10 mouse cellular contexts compared by ENCODE assay signal in genomic region chr6:127105107-127105506, GRCm38 (mm10). TPM values are rescaled to one million over a fixed set of nuclear protein-coding genes. Genes with fewer than 3 reads are reported as not detected.
DNase-seq lines count a peak whose midpoint lies in the region; ATAC-seq and TF ChIP-seq lines count a peak whose summit lies in the region.
"Had no signal": no experiment of that assay in that cellular context is flagged by ENCODE, and none has a peak within 500 bp of the region (broad histone marks: within the 10 kb centered on the region; RNA-seq: fewer than 3 reads in every experiment).

No protein-coding gene starts in this region.

- H3K9me3 ChIP-seq in MEL (replicated peaks; ENCODE audit: insufficient read depth, low read length), result no peaks in the 10 kb centered on the region

- H3K4me1 ChIP-seq in cerebellum, adult 2 months (ENCODE audit: control insufficient read depth, insufficient read depth, low read length), result no peaks in the 10 kb centered on the region
- H3K4me1 ChIP-seq in MEL (ENCODE audit: control insufficient read depth in 1 of 2, insufficient read depth in 2 of 2, low read length in 2 of 2), result peaks cover 0 to 7% of the 10 kb centered on the region in 2 experiments; a peak in 2 of 4 replicates

- TF ChIP-seq RAD21 in MEL (IDR thresholded peaks at IDR 0.05; ENCODE audit: low read depth, low read length), result peak; percentile 43

- H3K4me3 ChIP-seq in cerebellum, adult 2 months (replicated peaks; ENCODE audit: insufficient read depth, low read depth, low read length), result no peak overlapping the region
- H3K4me3 ChIP-seq in left cerebral cortex, adult 2 months, result no peak overlapping the region
- no peak overlapping the region for H3K4me3 ChIP-seq in MEL (ENCODE audit: control insufficient read depth in 1 of 2, insufficient read depth in 1 of 2, low read depth in 2 of 2, low read length in 2 of 2)

- DNase-seq in cerebellum, adult 2 months, result peak in 1 of 2 experiments; percentile 32
- no peak for DNase-seq in cerebellum, adult 8-10 months
- DNase-seq in left cerebral cortex, adult 2 months (ENCODE audit: extremely low spot score in 1 of 2, low spot score in 2 of 2), result peak; percentile 31 to 41
- no peak for DNase-seq in left cerebral cortex, postnatal 36 days (ENCODE audit: low spot score in 2 of 2)
- peak; percentile 65 for DNase-seq in MEL (ENCODE audit: low read depth, low spot score)
- peak; percentile 36 for DNase-seq in mesoderm, embryonic 11.5 days (ENCODE audit: low read depth, low spot score)
- DNase-seq in urinary bladder, postnatal 10 days (ENCODE audit: low spot score), result no peak

- peak; percentile 45; the same call in 1 of the 2 replicates for TF ChIP-seq CTCF in cerebellum, adult 2 months (IDR thresholded peaks at IDR 0.05; ENCODE audit: borderline replicate concordance, insufficient read depth, low read depth, low read length)
- TF ChIP-seq CTCF in left cerebral cortex, adult 2 months (IDR thresholded peaks at IDR 0.05), result peak; percentile 59
- TF ChIP-seq CTCF in MEL (IDR thresholded peaks at IDR 0.05 in 2 of 3, conservative IDR thresholded peaks at IDR 0.05 in 1 of 3; ENCODE audit: control insufficient read depth in 1 of 3, insufficient read depth in 1 of 3, low read depth in 2 of 3, low read length in 3 of 3, poor library complexity in 1 of 3, severe bottlenecking in 1 of 3), result peak; percentile 69 to 84 (median 70)

- no peak overlapping the region for H3K27ac ChIP-seq in cerebellum, adult 2 months (ENCODE audit: insufficient read depth, low read length)
- no peak overlapping the region for H3K27ac ChIP-seq in left cerebral cortex, adult 2 months
- H3K27ac ChIP-seq in MEL (ENCODE audit: control insufficient read depth, low read depth, low read length), result no peak overlapping the region

- TF ChIP-seq EP300 in MEL (IDR thresholded peaks at IDR 0.05; ENCODE audit: low read depth in 1 of 2, low read length in 2 of 2), result no peak

- no peak overlapping the region for H3K9ac ChIP-seq in MEL (ENCODE audit: control insufficient read depth, low read depth, low read length, poor library complexity, severe bottlenecking)

- no peak for TF ChIP-seq POLR2A in cerebellum, adult 2 months (IDR thresholded peaks at IDR 0.05; ENCODE audit: borderline replicate concordance, insufficient read depth, low read length)
- TF ChIP-seq POLR2A in MEL (IDR thresholded peaks at IDR 0.05; ENCODE audit: control insufficient read depth in 1 of 2, insufficient read depth in 1 of 2, low read depth in 1 of 2, low read length in 2 of 2, poor library complexity in 1 of 2), result no peak

- no peaks in the 10 kb centered on the region for H3K27me3 ChIP-seq in cerebellum, adult 2 months (ENCODE audit: control insufficient read depth, insufficient read depth, low read length)
- H3K27me3 ChIP-seq in MEL (ENCODE audit: control insufficient read depth in 1 of 2, insufficient read depth in 2 of 2, low read length in 2 of 2), result no peaks in the 10 kb centered on the region

- no peaks in the 10 kb centered on the region for H3K79me2 ChIP-seq in MEL (ENCODE audit: control insufficient read depth, insufficient read depth, low read length, poor library complexity)

- 72% methylated on average over 6 of the region's 6 CpGs for WGBS in cerebellum, adult 2 months

- no peaks in the 10 kb centered on the region for H3K36me3 ChIP-seq in MEL (ENCODE audit: control insufficient read depth in 1 of 2, insufficient read depth in 2 of 2, low read length in 2 of 2)

- intact Hi-C loops in left cerebral cortex, adult 2 months (cut with DNase I), result no loop called here
- intact Hi-C loops in left cerebral cortex, postnatal 36 days (cut with DNase I), result no loop called here

- 0 out of 2 replicates have a peak, but pooled peaks have one; percentile 60 for ATAC-seq in erythroblast, adult 5-6 weeks (replicated peaks; ENCODE audit: low FRiP score, poor library complexity, severe bottlenecking)

TF ChIP-seq in MEL, 35 proteins besides CTCF, POLR2A, EP300 and RAD21:
- no peak for TF ChIP-seq ELF1 (IDR thresholded peaks at IDR 0.05; ENCODE audit: low read depth, low read length)
- no peak for TF ChIP-seq E2F4 (IDR thresholded peaks at IDR 0.05; ENCODE audit: borderline replicate concordance, low read depth, low read length)
- no peak for TF ChIP-seq POLR2AphosphoS5 (IDR thresholded peaks at IDR 0.05; ENCODE audit: borderline replicate concordance, low read depth, low read length)
- TF ChIP-seq SMC3 (IDR thresholded peaks at IDR 0.05; ENCODE audit: low read depth, low read length), result peak; percentile 54
- no peak for TF ChIP-seq KAT2A (conservative IDR thresholded peaks at IDR 0.05; ENCODE audit: low read depth, low read length)
- peak; percentile 30; the same call in 1 of the 2 replicates for TF ChIP-seq ZC3H11A (IDR thresholded peaks at IDR 0.05; ENCODE audit: low read depth, low read length)
- TF ChIP-seq MXI1 (IDR thresholded peaks at IDR 0.05; ENCODE audit: low read depth, low read length), result no peak
- no peak for TF ChIP-seq GABPA (IDR thresholded peaks at IDR 0.05; ENCODE audit: low read depth, low read length)
- TF ChIP-seq TBP (IDR thresholded peaks at IDR 0.05; ENCODE audit: low read depth, low read length), result no peak

RNA-seq across cellular contexts. Expression of gene Tigar, which starts 4.2 kb away (rescaled TPM):
- 19.5 and 19.6 TPM in 2 replicates for polyA plus RNA-seq in cerebellum, adult 2 months (2012; rRNA removed)
- 10 to 100 TPM; 22.3 to 22.7 TPM for total RNA-seq in left cerebral cortex, adult 2 months (2021)
- total RNA-seq in left cerebral cortex, postnatal 36 days (2021), result 10 to 100 TPM; 24.1 to 25.0 TPM
- total RNA-seq in MEL (2012; rRNA removed), result 3.2 and 3.8 TPM in 2 replicates
- 1 to 10 TPM in 1 of 2 experiments, not detected in 1; 5.6 TPM for polyA plus RNA-seq in MEL (2012; ENCODE audit: insufficient read depth in 1 of 2, insufficient read length in 2 of 2, low read depth in 1 of 2, low replicate concordance in 2 of 2, missing spikeins in 1 of 2)
- total RNA-seq in erythroblast, adult 5-6 weeks (2015; ENCODE audit: low replicate concordance), result 0.96 and 1.3 TPM in 2 replicates
- 1.6 and 1.8 TPM in 2 replicates for total RNA-seq in erythroblast, adult 5-6 weeks (2017; ENCODE audit: low replicate concordance)

RNA-seq across cellular contexts. Expression of gene Fgf23, which starts 32.4 kb away (rescaled TPM):
- 1.1 and 1.2 TPM in 2 replicates for polyA plus RNA-seq in cerebellum, adult 2 months (2012; rRNA removed)
- total RNA-seq in left cerebral cortex, adult 2 months (2021), result under 1 TPM; 0.44 to 0.68 TPM
- 1 to 10 TPM in 1 of 2 experiments, under 1 TPM in 1; 0.39 to 1.1 TPM for total RNA-seq in left cerebral cortex, postnatal 36 days (2021)
- not detected in 2 replicates for total RNA-seq in MEL (2012; rRNA removed)
- polyA plus RNA-seq in MEL (2012; ENCODE audit: insufficient read depth in 1 of 2, insufficient read length in 2 of 2, low read depth in 1 of 2, low replicate concordance in 2 of 2, missing spikeins in 1 of 2), result not detected
- not detected in 2 replicates for total RNA-seq in erythroblast, adult 5-6 weeks (2015; ENCODE audit: low replicate concordance)
- 0.77 TPM in 1 of 2 replicates, not detected in the other for total RNA-seq in erythroblast, adult 5-6 weeks (2017; ENCODE audit: low replicate concordance)
- polyA plus RNA-seq: gonadal fat pad, adult 2 months; liver, embryonic 16.5 days had no signal

RNA-seq across cellular contexts. Expression of gene Ccnd2, which starts 46.9 kb away (rescaled TPM):
- polyA plus RNA-seq in cerebellum, adult 2 months (2012; rRNA removed), result 4.1 and 5.4 TPM in 2 replicates
- total RNA-seq in left cerebral cortex, adult 2 months (2021), result 10 to 100 TPM; 75.1 to 97.4 TPM
- total RNA-seq in left cerebral cortex, postnatal 36 days (2021), result 10 to 100 TPM; 86.5 to 89.5 TPM
- 62.3 and 67.3 TPM in 2 replicates for total RNA-seq in MEL (2012; rRNA removed)
- 100 to 1,000 TPM; 198 to 407 TPM for polyA plus RNA-seq in MEL (2012; ENCODE audit: insufficient read depth in 1 of 2, insufficient read length in 2 of 2, low read depth in 1 of 2, low replicate concordance in 2 of 2, missing spikeins in 1 of 2)
- 12.5 and 314 TPM in 2 replicates for total RNA-seq in erythroblast, adult 5-6 weeks (2015; ENCODE audit: low replicate concordance)
- total RNA-seq in erythroblast, adult 5-6 weeks (2017; ENCODE audit: low replicate concordance), result 4.1 and 5.3 TPM in 2 replicates

Comparison
In these comparisons a context has a peak if more than half of its experiments do, and no peak if none do; other contexts are left out.
1. DNase-seq: peak in left cerebral cortex, adult 2 months (2 of 2), MEL (single experiment) and mesoderm, embryonic 11.5 days (single experiment); none in cerebellum, adult 8-10 months (single experiment), left cerebral cortex, postnatal 36 days (0 of 2) and urinary bladder, postnatal 10 days (single experiment).
2. Peak in every context shown above with its lines, with median percentiles within 50 percentile points of each other: CTCF ChIP-seq.